Mouse (Mus musculus) gastrocnemius, postnatal 10 days (tissue): ENCODE data around the gene 4930579F01Rik. TPM values are rescaled to one million over a fixed set of nuclear protein-coding genes. Genes with fewer than 3 reads are reported as not detected.

Experiments used
- total RNA-seq, 2 experiments: library from RNA; stranded (reverse); gene quantifications; 2 replicates each; pipeline ENCODE4 v1.2.3; 2021

Gene 4930579F01Rik
- total RNA-seq, 2 experiments from 2014 or later: not detected

Other genes with a start within 250 kb of the 4930579F01Rik start
- gene Dapp1, start 212.3 kb downstream of the 4930579F01Rik start, total RNA-seq: 1 to 10 TPM in 1 of 2 experiments, under 1 TPM in 1; 0.89 to 2.0 TPM
- gene 1110002E22Rik, start 128.8 kb downstream of the 4930579F01Rik start, total RNA-seq: 100 to 1,000 TPM; 191 to 209 TPM
- gene Gm5105, start 126.4 kb downstream of the 4930579F01Rik start, total RNA-seq: 1 to 10 TPM; 2.0 to 2.5 TPM
- gene Trmt10a, start 50.4 kb downstream of the 4930579F01Rik start, total RNA-seq: 1 to 10 TPM; 4.2 to 4.5 TPM
- 1 to 10 TPM; 3.6 to 3.7 TPM for gene Mttp, start 48.9 kb downstream of the 4930579F01Rik start, total RNA-seq
- gene Adh7, start 23.9 kb upstream of the 4930579F01Rik start, total RNA-seq: under 1 TPM; 0.20 to 0.28 TPM
- 10 to 100 TPM; 24.6 to 58.4 TPM for gene Adh1, start 67.2 kb upstream of the 4930579F01Rik start, total RNA-seq
- not detected for gene Adh6a, start 119.5 kb upstream of the 4930579F01Rik start, total RNA-seq
- gene Adh6b, start 147.9 kb upstream of the 4930579F01Rik start, total RNA-seq: under 1 TPM in 1 of 2 experiments, not detected in 1; 0.35 TPM
- gene Adh4, start 221.6 kb upstream of the 4930579F01Rik start, total RNA-seq: not detected
- 10 to 100 TPM; 69.3 to 73.4 TPM for gene Adh5, start 249.3 kb upstream of the 4930579F01Rik start, total RNA-seq